Mouse (Mus musculus) megakaryocyte, embryonic 14.5 days (primary cell): ENCODE data around the gene Dnm3.

Source experiments
- FLI1 ChIP-seq: IDR thresholded peaks from 2 replicates; pipeline ENCODE4 v1.6.1; 2012; ENCODE audit warnings: low read length, inconsistent platforms, mixed read lengths
- GATA1 ChIP-seq: IDR thresholded peaks from 3 replicates; pipeline ENCODE4 v1.6.1; 2012; ENCODE audit warnings: mixed read lengths, low read length, inconsistent platforms, borderline replicate concordance

- TF ChIP-seq GATA1 (no peak), FLI1 (no peak)
Measured at GRCm38 (mm10) chr1:162346456-162347011, 131.3 kb downstream of the Dnm3 start.
